Mouse (Mus musculus) embryonic facial prominence, embryonic 15.5 days (tissue): ENCODE measurements around the gene Rab5b. TPM values are rescaled to one million over a fixed set of nuclear protein-coding genes. Genes with fewer than 3 reads are reported as not detected.

Source experiments
- ATAC-seq: fragments of 200-750 bp; cut with Nextera tagmentation; 2 replicates; pipeline ENCODE4 v1.8.0; 2017; ENCODE audit warnings: low read depth, moderate TSS enrichment; ENCODE audit not compliant: insufficient number of reproducible peaks, low FRiP score, low TSS enrichment
- H3K27ac ChIP-seq: fragments of 300-500 bp; sonication (generic); replicated peaks from 2 replicates; pipeline ENCODE4 v1.5.1; 2015; ENCODE audit warnings: mild to moderate bottlenecking, inconsistent platforms
- H3K27me3 ChIP-seq: fragments of 300-500 bp; sonication (generic); 2 replicates; pipeline ENCODE4 v1.6.1; 2015; ENCODE audit warnings: inconsistent platforms
- H3K36me3 ChIP-seq: fragments of 300-500 bp; sonication (generic); 2 replicates; pipeline ENCODE4 v1.6.1; 2015; ENCODE audit warnings: mild to moderate bottlenecking, inconsistent platforms
- H3K4me1 ChIP-seq: fragments of 300-500 bp; sonication (generic); 2 replicates; pipeline ENCODE4 v1.6.1; 2015; ENCODE audit warnings: inconsistent platforms
- H3K4me2 ChIP-seq: fragments of 300-500 bp; sonication (generic); replicated peaks from 2 replicates; pipeline ENCODE4 v1.6.1; 2015; ENCODE audit warnings: mild to moderate bottlenecking, inconsistent platforms
- H3K4me3 ChIP-seq: fragments of 300-500 bp; sonication (generic); replicated peaks from 2 replicates; pipeline ENCODE4 v1.5.1; 2015; ENCODE audit warnings: mild to moderate bottlenecking, inconsistent platforms
- H3K9ac ChIP-seq: fragments of 300-500 bp; sonication (generic); 2 replicates; pipeline ENCODE4 v1.6.1; 2015; ENCODE audit warnings: inconsistent platforms
- H3K9me3 ChIP-seq: fragments of 300-500 bp; sonication (generic); replicated peaks from 2 replicates; pipeline ENCODE4 v1.6.1; 2016; ENCODE audit warnings: inconsistent platforms
- WGBS: fragments of 180-500 bp; shearing (Covaris S2); methylation state at CpG from one replicate; pipeline ENCODE4 v1.1.7; 2015; 5-methylcytosine and 5-hydroxymethylcytosine counted together
- polyA plus RNA-seq: library from polyadenylated mRNA; unstranded; fragments of >200 nt; fragmentation: Nextera tagmentation; extraction: Ambion mirVana; gene quantifications from 2 replicates; pipeline ENCODE4 v1.2.1, GENCODE M21; 2015

The Rab5b gene
- polyA plus RNA-seq: 91.6 and 97.4 TPM in 2 replicates

GRCm38 (mm10) chr10:128695992-128696807 lies at the start of gene Rab5b:
Rab5b (minus strand) TSS chr10:128696264.
- WGBS: 1% methylated on average over 40 of the region's 40 CpGs
- Histone ChIP-seq H3K9me3 (no peaks in the 10 kb centered on the region), H3K4me2 (peak within 1 kb of the TSS; percentile 69), H3K9ac (peak within 1 kb of the TSS; percentile 86), H3K27ac (peak within 1 kb of the TSS; percentile 98), H3K27me3 (no peaks in the 10 kb centered on the region), H3K4me1 (peaks cover 12% of the 10 kb centered on the region; the same call in 1 of the 2 replicates), H3K4me3 (peak within 1 kb of the TSS; percentile 95), H3K36me3 (peaks cover 34% of the 10 kb centered on the region)
- ATAC-seq: peak; percentile 99

- Histone ChIP-seq H3K9me3 (no peaks in the 10 kb centered on the region), H3K4me2 (peak within 1 kb of the TSS; percentile 79), H3K9ac (peak within 1 kb of the TSS; percentile 72), H3K27ac (peak within 1 kb of the TSS; percentile 86), H3K4me1 (peaks cover 29% of the 10 kb centered on the region), H3K4me3 (peak within 1 kb of the TSS; percentile 70), H3K27me3 (no peaks in the 10 kb centered on the region), H3K36me3 (no peaks in the 10 kb centered on the region)
- ATAC-seq: no peak
- 18% methylated on average over 18 of the region's 18 CpGs for WGBS
These were observed 48.9 kb upstream of the Rab5b start, which contains the start of gene Dgka for GRCm38 (mm10) chr10:128744680-128745601. Dgka (minus strand) TSS chr10:128744855.

GRCm38 (mm10) chr10:128744211-128744610 lies 48.1 kb upstream of the Rab5b start:
- Histone ChIP-seq H3K27me3 (no peaks in the 10 kb centered on the region), H3K4me3 (peak overlapping the region; percentile 70), H3K27ac (peak overlapping the region; percentile 86), H3K9me3 (no peaks in the 10 kb centered on the region), H3K4me2 (peak overlapping the region; percentile 79), H3K36me3 (no peaks in the 10 kb centered on the region), H3K4me1 (peaks cover 21% of the 10 kb centered on the region), H3K9ac (peak overlapping the region; percentile 72)
- no peak for ATAC-seq
- WGBS: 22% methylated on average over 8 of the region's 8 CpGs

GRCm38 (mm10) chr10:128743791-128744191 lies 47.7 kb upstream of the Rab5b start:
- Histone ChIP-seq H3K27ac (peak overlapping the region; percentile 86), H3K36me3 (no peaks in the 10 kb centered on the region), H3K4me1 (peaks cover 19% of the 10 kb centered on the region), H3K27me3 (no peaks in the 10 kb centered on the region), H3K4me2 (peak overlapping the region; percentile 79), H3K4me3 (peak overlapping the region; percentile 70), H3K9me3 (no peaks in the 10 kb centered on the region), H3K9ac (peak overlapping the region; percentile 72)
- WGBS: under 1% methylated on average over 36 of the region's 37 CpGs
- peak; percentile 71 for ATAC-seq

- H3K4me2 ChIP-seq: peak overlapping the region; percentile 79
- H3K36me3 ChIP-seq: no peaks in the 10 kb centered on the region
- WGBS: 7% methylated on average over 7 of the region's 7 CpGs
- peak overlapping the region; percentile 86 for H3K27ac ChIP-seq
- H3K4me1 ChIP-seq: peaks cover 19% of the 10 kb centered on the region
- peak overlapping the region; percentile 70 for H3K4me3 ChIP-seq
- peak overlapping the region; percentile 72 for H3K9ac ChIP-seq
- H3K27me3 ChIP-seq: no peaks in the 10 kb centered on the region
- no peak for ATAC-seq
- H3K9me3 ChIP-seq: no peaks in the 10 kb centered on the region
These were observed 47.2 kb upstream of the Rab5b start for GRCm38 (mm10) chr10:128743235-128743634.

- no peak for ATAC-seq
- peak overlapping the region; percentile 79 for H3K4me2 ChIP-seq
- 41% methylated on average over 4 of the region's 4 CpGs for WGBS
These were observed 46.6 kb upstream of the Rab5b start for GRCm38 (mm10) chr10:128742616-128743015.

GRCm38 (mm10) chr10:128740296-128740695 lies 44.2 kb upstream of the Rab5b start:
- Histone ChIP-seq H3K4me3 (no peak overlapping the region), H3K4me2 (no peak overlapping the region), H3K27ac (no peak overlapping the region), H3K27me3 (no peaks in the 10 kb centered on the region), H3K4me1 (peaks cover 20% of the 10 kb centered on the region), H3K9ac (no peak overlapping the region), H3K36me3 (peaks cover 3% of the 10 kb centered on the region; the same call in 1 of the 2 replicates), H3K9me3 (no peaks in the 10 kb centered on the region)
- 68% methylated on average over 2 of the region's 2 CpGs for WGBS
- no peak for ATAC-seq

More at GRCm38 (mm10) chr10:128742616-128743015, 46.6 kb upstream of the Rab5b start:
- H3K4me1 ChIP-seq: peaks cover 20% of the 10 kb centered on the region
- no peak overlapping the region for H3K9ac ChIP-seq
- H3K27me3 ChIP-seq: no peaks in the 10 kb centered on the region
- no peaks in the 10 kb centered on the region for H3K36me3 ChIP-seq
- H3K4me3 ChIP-seq: peak overlapping the region; percentile 70
- peak overlapping the region; percentile 86 for H3K27ac ChIP-seq
- H3K9me3 ChIP-seq: no peaks in the 10 kb centered on the region

- peaks cover 4% of the 10 kb centered on the region; the same call in 1 of the 2 replicates for H3K4me1 ChIP-seq
- peak overlapping the region; percentile 34 for H3K4me2 ChIP-seq
- peaks cover 24% of the 10 kb centered on the region for H3K36me3 ChIP-seq
- 0 out of 2 replicates have a peak, but pooled peaks have one; percentile 11 for ATAC-seq
- WGBS: 4% methylated on average over 15 of the region's 15 CpGs
- no peaks in the 10 kb centered on the region for H3K27me3 ChIP-seq
- H3K27ac ChIP-seq: no peak overlapping the region
- no peaks in the 10 kb centered on the region for H3K9me3 ChIP-seq
- no peak overlapping the region for H3K9ac ChIP-seq
- H3K4me3 ChIP-seq: no peak overlapping the region
These were observed 41.4 kb upstream of the Rab5b start for GRCm38 (mm10) chr10:128737435-128737834.

GRCm38 (mm10) chr10:128731992-128732391 lies 35.9 kb upstream of the Rab5b start:
- H3K4me2 ChIP-seq: no peak overlapping the region

GRCm38 (mm10) chr10:128731002-128731433 lies 35.0 kb upstream of the Rab5b start:
- no peak overlapping the region for H3K4me3 ChIP-seq
- no peaks in the 10 kb centered on the region for H3K27me3 ChIP-seq
- no peak overlapping the region; the same call in 1 of the 2 replicates for H3K4me2 ChIP-seq
- peaks cover 3% of the 10 kb centered on the region; the same call in 1 of the 2 replicates for H3K4me1 ChIP-seq
- no peak overlapping the region for H3K9ac ChIP-seq
- H3K27ac ChIP-seq: no peak overlapping the region
- H3K36me3 ChIP-seq: peaks cover 52% of the 10 kb centered on the region
- H3K9me3 ChIP-seq: no peaks in the 10 kb centered on the region
- 22% methylated on average over 10 of the region's 10 CpGs for whole genome bisulfite sequencing
- ATAC-seq: no peak

More at GRCm38 (mm10) chr10:128731992-128732391, 35.9 kb upstream of the Rab5b start:
- Histone ChIP-seq H3K4me3 (no peak overlapping the region), H3K27ac (no peak overlapping the region), H3K9me3 (no peaks in the 10 kb centered on the region), H3K36me3 (peaks cover 55% of the 10 kb centered on the region), H3K27me3 (no peaks in the 10 kb centered on the region), H3K9ac (no peak overlapping the region), H3K4me1 (peaks cover 3% of the 10 kb centered on the region; the same call in 1 of the 2 replicates)
- no peak for ATAC-seq
